Mouse (Mus musculus) small intestine, adult 2 months (tissue): Measurements from ENCODE around the gene Mgll. TPM values are rescaled to one million over a fixed set of nuclear protein-coding genes. Genes with fewer than 3 reads are reported as not detected.

Experiments
- H3K27ac ChIP-seq: fragments of 200-500 bp; 2 replicates; pipeline ENCODE4 v1.5.1; 2012; ENCODE audit warnings: low read depth, low read length, control low read depth, inconsistent platforms; ENCODE audit not compliant: insufficient read depth
- H3K27me3 ChIP-seq: fragments of 200-500 bp; 2 replicates; pipeline ENCODE4 v1.6.1; 2012; ENCODE audit warnings: mild to moderate bottlenecking, moderate library complexity, low read length, inconsistent platforms; ENCODE audit not compliant: control insufficient read depth, insufficient read depth
- H3K36me3 ChIP-seq: fragments of 200-500 bp; 2 replicates; pipeline ENCODE4 v1.6.1; 2012; ENCODE audit warnings: mild to moderate bottlenecking, low read length, control low read depth, inconsistent platforms; ENCODE audit not compliant: control insufficient read depth, insufficient read depth
- H3K4me1 ChIP-seq: fragments of 200-500 bp; 2 replicates; pipeline ENCODE4 v1.6.1; 2012; ENCODE audit warnings: low read length, inconsistent platforms, mixed read lengths; ENCODE audit not compliant: control insufficient read depth, insufficient read depth, insufficient read length
- H3K4me3 ChIP-seq: fragments of 200-500 bp; 2 replicates; pipeline ENCODE4 v1.5.1; 2012; ENCODE audit warnings: low read depth, mild to moderate bottlenecking, control low read depth, inconsistent platforms, low read length, moderate library complexity
- CTCF ChIP-seq: fragments of 200-500 bp; IDR thresholded peaks from 2 replicates; pipeline ENCODE4 v1.5.1; 2012; ENCODE audit warnings: low read depth, mild to moderate bottlenecking, control low read depth, inconsistent platforms, low read length, moderate library complexity, mixed read lengths; ENCODE audit not compliant: insufficient replicate concordance, insufficient read length; ENCODE audit errors: extremely low read depth
- POLR2A ChIP-seq: fragments of 200-500 bp; IDR thresholded peaks from 2 replicates; pipeline ENCODE4 v1.6.1; 2012; ENCODE audit warnings: low read depth, mild to moderate bottlenecking, control low read depth, inconsistent platforms, low read length, moderate library complexity
- WGBS: fragments of 180-500 bp; shearing (Covaris S2); methylation state at CpG from one replicate; pipeline ENCODE4 v1.1.7; 2018; 5-methylcytosine and 5-hydroxymethylcytosine counted together
- polyA plus RNA-seq: library from polyadenylated mRNA; depleted of rRNA; stranded (reverse); fragments of >200 nt; gene quantifications from 2 replicates; pipeline ENCODE4 v1.2.3, GENCODE M21; 2012; rRNA removed

Gene Mgll
- polyA plus RNA-seq: 25.4 and 29.5 TPM in 2 replicates

- H3K27me3 ChIP-seq: peaks cover 4% of the 10 kb centered on the region; the same call in 1 of the 2 replicates
- H3K27ac ChIP-seq: peak within 1 kb of the TSS; percentile 38
- peak within 1 kb of the TSS; percentile 86 for H3K4me3 ChIP-seq
- H3K36me3 ChIP-seq: no peaks in the 10 kb centered on the region
- H3K4me1 ChIP-seq: peaks cover 13% of the 10 kb centered on the region; the same call in 1 of the 2 replicates
- TF ChIP-seq CTCF (no peak), POLR2A (no peak)
- WGBS: under 1% methylated on average over 105 of the region's 105 CpGs
These were observed at the start of gene Mgll for GRCm38 (mm10) chr6:88724313-88725195. TSS of gene Mgll (plus strand) at chr6:88724412.

DNA sequence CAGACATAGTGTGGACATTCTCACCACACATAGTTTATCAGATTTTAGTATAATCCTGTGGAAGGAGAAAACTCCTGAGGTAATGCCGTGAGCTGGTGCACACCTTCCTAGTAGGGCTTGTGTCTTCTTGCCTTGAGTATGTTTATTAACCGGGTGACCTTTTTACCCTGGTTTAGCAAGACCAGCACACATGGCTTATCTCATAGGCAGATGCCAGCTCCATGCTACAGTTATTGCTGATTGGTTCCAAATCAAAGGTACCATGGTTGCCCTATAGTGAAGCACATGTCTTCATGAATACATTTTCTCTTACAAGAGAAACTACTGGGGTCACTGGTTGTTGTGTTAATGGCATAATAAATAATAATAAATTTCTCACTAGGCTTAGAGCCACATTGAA lies 48.4 kb upstream of the Mgll start:
- Histone ChIP-seq H3K4me3 (no peak overlapping the region), H3K27ac (no peak overlapping the region), H3K27me3 (no peaks in the 10 kb centered on the region), H3K4me1 (no peaks in the 10 kb centered on the region), H3K36me3 (no peaks in the 10 kb centered on the region)
- 68% methylated on average over 2 of the region's 2 CpGs for WGBS
- TF ChIP-seq POLR2A (no peak), CTCF (no peak)

DNA sequence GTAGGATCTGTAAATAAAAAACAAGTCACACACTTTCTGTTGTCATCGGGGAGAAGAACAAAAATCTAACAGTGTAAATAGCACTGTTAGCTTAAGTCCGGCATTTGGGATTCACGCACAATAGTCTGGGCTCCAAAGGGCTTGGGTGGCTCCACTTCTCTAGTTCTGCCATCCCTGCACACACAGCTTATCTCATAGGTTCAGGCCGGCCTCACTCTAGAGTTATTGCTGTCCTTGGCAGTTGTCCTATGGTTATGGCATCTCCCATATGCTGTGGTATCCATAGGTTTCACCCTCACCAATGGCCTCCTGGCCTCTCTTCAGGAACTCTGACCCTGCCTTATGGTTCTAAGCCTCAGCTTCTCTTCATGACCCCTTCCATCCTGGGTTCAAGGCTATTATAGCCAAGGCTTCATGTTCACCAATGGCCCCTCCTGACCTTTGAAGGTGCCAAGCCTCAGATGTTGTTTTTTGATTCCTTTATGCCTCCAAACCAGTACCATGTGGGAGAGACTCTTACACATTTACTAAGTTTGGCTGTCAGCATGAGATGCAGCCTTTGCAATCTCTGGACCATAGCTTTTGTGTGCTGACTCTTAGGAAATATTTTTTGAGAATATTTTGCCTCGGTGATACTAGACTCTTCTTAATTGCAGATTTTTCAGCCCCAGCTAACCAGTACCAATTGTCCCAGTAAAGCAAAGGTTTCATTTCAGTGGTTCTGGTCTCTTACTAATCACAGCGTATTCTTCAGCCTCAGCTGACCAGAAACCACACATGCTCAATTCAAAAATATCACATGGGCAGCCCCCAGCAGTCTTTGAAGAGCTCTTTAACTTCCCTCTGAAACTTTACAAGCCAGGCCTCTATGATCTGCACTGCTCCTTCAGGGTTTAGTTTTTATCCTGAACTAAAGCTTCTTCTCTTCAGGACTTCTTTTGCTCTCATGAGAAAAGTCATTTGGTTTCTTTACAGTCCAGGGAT lies 47.2 kb upstream of the Mgll start:
- Histone ChIP-seq H3K36me3 (no peaks in the 10 kb centered on the region), H3K4me1 (no peaks in the 10 kb centered on the region), H3K27me3 (no peaks in the 10 kb centered on the region), H3K4me3 (no peak overlapping the region), H3K27ac (no peak overlapping the region)
- WGBS: 81% methylated on average over 6 of the region's 6 CpGs
- TF ChIP-seq POLR2A: no peak
- TF ChIP-seq CTCF: no peak

DNA sequence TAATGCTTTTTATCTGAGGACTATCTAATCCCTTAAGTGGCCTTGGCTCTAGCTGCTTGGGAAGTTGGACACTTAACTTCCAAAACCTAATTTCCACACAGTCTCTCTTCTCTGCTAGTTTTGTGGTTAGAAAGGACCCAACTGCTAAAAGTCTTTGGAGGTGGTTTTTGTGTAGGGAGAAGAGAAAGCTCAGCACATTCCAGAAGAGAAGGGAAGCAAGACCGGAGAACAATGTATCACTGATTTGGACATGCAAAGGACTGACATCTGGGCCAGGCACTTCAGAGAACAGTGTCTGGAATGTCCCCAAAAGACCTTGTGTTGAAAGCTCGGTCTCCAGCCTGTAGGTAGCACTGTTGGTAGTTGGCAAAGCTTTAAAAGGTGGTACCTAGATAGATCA lies 46.5 kb upstream of the Mgll start:
- H3K4me3 ChIP-seq: no peak overlapping the region
- 63% methylated on average over 2 of the region's 2 CpGs for WGBS
- no peak for TF ChIP-seq CTCF
- no peak for TF ChIP-seq POLR2A

GRCm38 (mm10) chr6:88681026-88681425 lies 43.2 kb upstream of the Mgll start:
- Histone ChIP-seq H3K36me3 (no peaks in the 10 kb centered on the region), H3K4me3 (no peak overlapping the region), H3K27ac (no peak overlapping the region), H3K4me1 (no peaks in the 10 kb centered on the region), H3K27me3 (no peaks in the 10 kb centered on the region)
- TF ChIP-seq CTCF (no peak), POLR2A (no peak)
- WGBS: 88% methylated on average over 3 of the region's 3 CpGs

More for the DNA sequence above, 46.5 kb upstream of the Mgll start:
- Histone ChIP-seq H3K4me1 (no peaks in the 10 kb centered on the region), H3K36me3 (no peaks in the 10 kb centered on the region), H3K27me3 (no peaks in the 10 kb centered on the region), H3K27ac (no peak overlapping the region)

- Histone ChIP-seq H3K4me3 (no peak overlapping the region), H3K4me1 (no peaks in the 10 kb centered on the region; the same call in 1 of the 2 replicates), H3K27me3 (no peaks in the 10 kb centered on the region), H3K27ac (no peak overlapping the region), H3K36me3 (no peaks in the 10 kb centered on the region)
- TF ChIP-seq CTCF: no peak
- WGBS: 61% methylated on average over 7 of the region's 7 CpGs
These were observed 40.7 kb upstream of the Mgll start for GRCm38 (mm10) chr6:88683380-88684053.
